Mouse (Mus musculus): ENCODE results near the gene Cd27.

- no peak for TF ChIP-seq CTCF (IDR thresholded peaks at IDR 0.05; ENCODE audit: extremely low read depth, insufficient read length, insufficient replicate concordance, low read depth, low read length)
- no peak for TF ChIP-seq POLR2A (IDR thresholded peaks at IDR 0.05; ENCODE audit: low read depth, low read length)
These were observed at the start of gene Cd27 for GRCm38 (mm10) chr6:125236782-125237181.

Data from small intestine, adult 2 months (tissue).